Mouse (Mus musculus): ENCODE measurements at regions not wholly inside any gene's neighbourhood (a gene's known extent, or its start where the extent isn't known, plus 50 kb on each side); places are given as distances from the start of the nearest gene placed in this dataset.

DNA sequence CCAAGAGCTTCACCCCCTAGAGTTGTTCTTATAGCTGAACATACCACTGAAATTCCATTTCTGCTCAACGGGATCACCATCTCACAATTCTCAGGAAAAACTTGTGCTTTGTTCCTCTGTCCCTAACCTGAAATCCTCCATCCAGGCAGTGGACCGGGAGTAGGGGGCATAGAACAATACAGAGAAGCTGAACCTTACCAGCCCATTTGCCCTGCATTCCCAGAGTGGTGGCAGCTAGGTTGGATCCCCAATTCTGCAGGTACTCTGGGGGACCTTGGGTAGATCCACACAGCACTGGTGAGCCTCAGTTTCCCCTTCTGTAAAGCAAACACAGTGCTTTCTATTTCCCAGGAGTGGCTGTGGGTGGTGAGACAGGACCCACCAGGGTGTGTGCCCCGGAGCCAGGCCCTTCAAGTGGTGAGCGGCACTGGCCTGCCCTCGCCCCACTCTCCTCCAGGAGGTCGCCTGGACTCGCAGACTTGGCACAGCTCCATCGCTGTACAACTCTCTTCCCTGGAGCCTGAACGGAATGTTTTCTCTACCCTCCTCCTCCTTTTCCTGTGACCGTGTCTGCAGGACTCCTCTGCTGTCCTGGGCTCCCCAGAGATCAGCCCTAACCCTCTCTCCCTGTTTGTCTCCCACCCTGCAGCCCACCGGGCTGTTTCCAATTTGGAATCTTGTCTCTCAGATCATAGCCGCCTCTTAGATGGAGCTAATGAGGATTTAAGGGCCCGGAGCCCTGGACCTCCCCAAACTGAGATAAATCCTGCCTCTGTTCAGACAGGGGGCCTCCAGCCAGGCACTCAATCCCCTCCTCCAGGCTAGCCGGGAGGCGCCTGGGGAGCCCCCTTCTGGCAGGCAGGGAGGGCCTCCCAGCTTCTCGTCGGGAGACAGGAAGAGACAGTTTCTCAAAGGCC lies 52.3 kb upstream of the Cux1 start:
- DNase-seq (ENCODE audit: low read depth) = no peak

DNA sequence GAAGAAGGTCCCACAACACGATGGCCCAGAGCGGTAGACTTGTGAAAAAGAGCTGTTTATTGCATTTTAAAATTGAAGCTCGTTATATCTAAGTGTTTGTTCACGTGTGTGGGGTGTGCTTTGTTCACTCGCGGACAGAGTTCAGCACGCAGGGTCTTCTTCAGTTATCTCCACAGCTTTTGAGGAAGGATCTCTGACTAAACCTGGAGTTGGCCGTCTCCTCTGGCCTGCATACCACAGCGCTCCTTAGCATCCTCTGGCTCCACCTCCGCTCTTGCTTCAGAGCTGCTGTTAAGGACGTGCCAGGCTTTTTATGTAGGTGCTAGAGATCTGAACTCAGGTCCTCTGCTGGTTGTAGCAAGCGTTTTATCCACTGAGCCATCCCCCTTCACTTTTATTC lies 52.9 kb upstream of the Cux1 start:
- DNase-seq (ENCODE audit: low read depth) = no peak

DNA sequence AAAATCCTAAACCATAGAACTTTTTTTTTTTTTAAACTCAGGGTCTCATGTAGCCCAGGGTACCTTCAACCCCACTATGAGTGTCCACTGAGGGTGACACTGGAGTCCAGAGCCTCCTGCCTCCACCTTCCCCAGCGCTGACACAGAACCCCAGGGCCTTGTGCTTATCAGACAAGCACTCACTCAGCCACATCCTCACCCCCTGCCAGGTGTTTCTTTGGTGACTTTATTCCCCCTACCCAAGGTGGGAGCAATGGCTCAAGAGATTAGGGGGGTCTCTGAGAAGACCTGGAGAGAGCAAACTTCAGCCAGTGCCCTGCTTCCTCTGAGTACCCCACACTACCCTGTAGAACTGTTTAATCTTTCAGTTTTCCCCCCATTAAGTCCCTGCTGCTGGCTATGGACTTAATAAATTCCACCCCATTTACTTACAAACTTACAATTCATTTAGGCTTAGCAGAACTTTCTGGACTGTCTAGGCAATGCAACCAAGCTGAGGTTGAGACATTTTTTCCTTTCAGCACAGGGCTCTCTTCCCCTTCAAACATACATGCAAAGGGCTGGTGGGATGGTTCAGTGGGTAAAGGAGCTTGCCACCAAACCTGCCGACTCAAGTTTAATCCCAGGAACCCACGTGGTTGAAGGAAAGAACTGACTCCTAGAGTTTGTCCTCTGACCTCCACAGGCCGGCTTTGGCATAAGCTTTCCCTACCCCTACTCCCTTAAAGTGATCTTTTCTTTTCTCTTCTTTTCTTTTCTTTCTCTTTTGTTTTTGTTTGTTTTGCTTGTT lies 54.2 kb upstream of the Cux1 start:
- no peak for DNase-seq (ENCODE audit: low read depth)

DNA sequence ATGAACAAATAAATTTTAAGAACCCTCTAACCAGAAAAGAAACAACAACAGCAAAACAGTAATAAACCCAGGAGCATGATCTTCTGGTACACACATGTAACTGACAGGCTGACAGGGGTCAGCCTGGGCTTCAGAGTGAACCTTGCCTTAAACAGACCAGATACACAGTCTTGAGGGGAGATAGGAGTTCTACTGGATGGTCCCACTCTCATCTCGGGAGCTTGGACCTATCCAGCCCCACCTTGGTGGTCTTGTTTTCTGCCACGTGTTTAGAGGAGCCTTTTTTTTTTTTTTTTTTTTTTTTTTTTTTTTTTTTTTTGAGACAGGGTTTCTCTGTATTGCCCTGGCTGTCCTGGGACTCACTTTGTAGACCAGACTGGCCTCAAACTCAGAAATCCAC lies 54.9 kb upstream of the Cux1 start:
- no peak for DNase-seq (ENCODE audit: low read depth)

DNA sequence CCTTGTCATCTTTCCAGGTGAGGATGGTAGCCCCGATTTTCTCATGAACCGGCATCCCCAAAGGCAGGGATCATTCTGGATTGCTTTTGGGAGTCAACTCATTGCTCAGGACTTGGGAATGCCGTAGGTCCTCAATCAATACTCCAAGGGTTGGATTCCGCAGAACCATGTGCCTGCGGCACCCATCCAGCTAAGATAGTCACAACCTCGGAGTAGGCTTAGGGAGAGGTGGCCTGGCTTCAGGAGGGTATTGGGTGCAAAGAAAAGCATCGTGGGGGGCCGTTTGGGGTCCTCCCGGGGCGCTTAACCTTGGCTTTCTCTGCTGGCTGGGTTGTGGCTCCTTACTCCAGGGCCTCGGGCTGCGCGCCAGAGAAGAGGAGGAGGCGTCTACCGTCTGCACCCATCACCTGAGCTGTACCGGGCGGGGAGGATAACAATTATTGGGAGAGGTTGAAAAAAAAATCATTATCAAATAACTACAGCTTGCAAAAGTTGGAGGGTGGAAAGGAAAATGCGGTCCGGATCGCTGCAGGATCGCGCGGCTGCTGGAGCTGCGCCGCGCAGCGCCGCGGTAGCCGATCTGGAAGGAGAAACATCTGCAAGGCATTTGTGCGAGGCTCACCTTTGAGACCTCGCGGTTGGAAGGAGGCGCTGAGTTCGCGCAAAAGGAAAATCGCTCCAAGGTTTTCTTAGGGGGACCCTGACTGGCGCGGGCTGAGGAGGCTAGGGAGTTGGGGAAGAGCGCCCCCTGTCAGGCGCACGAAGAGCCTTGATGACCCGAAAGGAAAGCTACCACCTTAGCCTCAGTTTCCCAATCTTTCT lies 55.6 kb upstream of the Cux1 start:
- DNase-seq (ENCODE audit: low read depth) = peak; percentile 60

DNA sequence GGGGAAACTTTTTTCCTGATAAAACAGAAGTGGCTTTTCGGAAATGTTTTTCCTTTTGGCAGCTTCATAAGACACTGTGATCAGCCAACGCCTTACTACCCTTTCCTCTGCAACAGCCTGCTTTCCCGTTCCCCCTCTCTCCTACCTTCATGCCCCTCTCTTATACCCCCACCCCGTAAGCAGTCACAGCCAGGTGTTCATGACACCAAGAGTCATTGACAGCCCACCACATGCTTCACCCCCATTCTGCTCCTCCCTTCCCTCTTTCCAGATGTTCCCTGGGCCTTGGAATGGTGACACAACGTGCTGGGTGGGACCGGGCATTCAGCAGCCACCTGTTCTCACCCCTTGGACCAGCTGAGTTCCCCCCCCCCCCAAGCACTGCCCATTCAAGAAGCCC lies 56.5 kb upstream of the Cux1 start:
- no peak for DNase-seq (ENCODE audit: low read depth)

DNA sequence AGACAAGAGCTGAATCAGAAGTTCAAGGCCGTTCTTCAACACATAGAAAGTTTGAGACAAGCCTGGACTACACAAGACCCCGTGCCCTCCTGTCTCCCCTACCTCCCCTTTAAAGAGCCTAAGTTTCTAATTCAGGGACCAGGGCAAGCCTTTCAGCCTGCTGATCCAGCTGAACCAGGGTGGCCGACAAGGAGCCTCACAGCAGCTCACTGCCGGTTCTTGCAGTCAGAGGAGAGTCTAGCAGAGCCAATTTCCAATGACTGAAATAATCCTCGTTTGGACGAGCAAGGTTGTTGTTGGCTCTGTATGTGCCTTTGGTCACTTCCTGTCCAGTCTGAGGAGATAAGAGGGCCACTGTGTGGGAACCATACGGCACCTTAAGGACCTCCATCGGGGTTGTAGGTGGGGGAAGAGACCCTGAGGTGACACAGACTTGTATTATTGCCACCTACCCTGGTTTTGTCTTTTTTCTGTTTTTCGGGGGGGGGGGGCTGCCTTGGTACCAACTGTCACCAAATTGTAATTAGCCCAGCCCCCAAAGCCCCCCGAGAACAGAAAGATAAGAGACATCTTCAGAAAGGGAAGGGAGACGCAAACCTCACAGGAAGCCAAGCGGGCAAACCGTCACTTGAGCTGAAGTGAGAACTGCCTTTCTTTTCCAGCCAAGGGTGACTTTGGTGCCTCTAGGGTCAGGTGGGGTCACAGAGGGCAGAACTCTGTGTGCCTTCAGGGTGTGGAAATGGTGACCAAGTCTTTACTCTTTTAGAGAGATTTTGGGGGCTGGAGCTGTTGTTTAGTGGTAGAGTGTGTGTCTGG lies 58.1 kb upstream of the Cux1 start:
- peak; percentile 68 for DNase-seq (ENCODE audit: low read depth)

DNA sequence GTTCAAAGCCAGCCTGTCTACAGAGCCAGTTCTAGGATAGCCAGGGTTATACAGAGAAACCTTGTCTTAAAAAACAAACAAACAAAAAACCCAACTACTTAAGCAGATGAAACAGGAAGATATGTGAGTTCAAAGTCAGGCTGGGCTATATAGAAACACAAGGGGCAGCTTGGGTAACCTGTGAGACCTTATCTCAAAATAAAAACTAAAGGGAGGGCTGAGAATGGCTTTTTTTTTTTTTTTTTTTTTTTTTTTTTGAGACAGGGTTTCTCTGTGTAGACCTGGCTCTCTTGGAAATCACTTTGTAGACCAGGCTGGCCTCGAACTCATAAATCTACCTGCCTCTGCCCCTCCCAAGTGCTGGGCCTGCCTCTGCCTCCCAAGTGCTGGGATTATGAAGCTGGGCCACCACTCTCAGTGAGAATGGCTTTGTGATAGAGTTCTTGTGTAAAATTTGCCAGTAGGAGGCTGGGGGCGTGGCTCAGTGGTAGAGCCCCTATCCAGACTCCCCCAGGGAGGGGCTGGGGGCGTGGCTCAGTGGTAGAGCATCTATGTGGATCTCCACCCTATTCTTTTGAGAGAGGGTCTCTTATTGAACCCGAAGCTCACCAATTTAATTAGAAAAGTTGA lies 59.0 kb upstream of the Cux1 start:
- no peak for DNase-seq (ENCODE audit: low read depth)

DNA sequence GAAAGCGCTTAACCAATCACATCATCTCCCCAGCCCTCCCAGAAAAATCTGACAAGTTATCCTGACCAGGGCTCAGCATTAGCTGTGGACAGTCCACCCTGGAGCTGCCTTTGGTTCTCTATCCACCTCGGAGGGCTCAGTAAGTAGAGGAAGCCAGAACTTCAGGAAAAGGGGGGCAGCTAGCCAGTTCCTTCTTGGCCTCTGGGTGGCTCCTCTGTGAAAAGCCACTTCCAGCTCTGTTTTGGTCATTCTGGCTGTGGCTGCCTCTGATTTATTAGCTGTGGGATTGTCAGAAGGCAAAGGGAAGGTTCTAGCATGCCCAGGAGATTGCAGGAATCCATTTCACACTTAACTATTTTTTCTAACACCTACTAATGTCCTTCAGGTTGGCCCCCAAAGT lies 59.6 kb upstream of the Cux1 start:
- DNase-seq (ENCODE audit: low read depth) = no peak

DNA sequence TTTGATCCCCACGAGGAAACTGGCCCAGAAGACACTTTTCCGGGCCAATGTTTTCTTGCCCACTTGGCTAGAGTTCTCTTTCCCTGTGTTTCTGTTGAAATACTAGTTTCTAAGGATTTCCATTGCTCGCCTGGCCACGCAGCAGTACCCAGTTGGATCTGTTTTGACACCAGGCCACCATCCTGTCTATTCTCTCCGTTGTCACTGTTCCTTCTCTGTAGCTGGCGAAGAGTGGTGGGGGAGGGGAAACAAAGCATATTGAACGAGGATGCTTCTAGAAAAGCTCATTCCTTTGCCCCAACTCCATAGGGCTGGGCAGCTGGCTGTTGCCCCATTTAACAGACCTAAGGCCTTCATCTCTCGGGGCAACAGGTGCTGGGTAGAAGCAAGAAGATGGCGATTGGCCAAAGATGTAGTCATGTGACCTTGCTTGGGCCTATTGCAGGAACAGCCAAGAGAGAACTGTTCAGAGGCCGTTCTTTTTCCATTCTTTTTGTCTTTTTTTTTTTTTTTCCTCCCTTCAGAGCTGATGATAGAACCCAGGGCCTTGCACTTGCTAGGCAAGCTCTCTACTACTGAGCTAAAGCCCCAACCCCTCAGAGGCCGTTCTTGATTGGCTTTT lies 60.5 kb upstream of the Cux1 start:
- DNase-seq (ENCODE audit: low read depth) = no peak

DNA sequence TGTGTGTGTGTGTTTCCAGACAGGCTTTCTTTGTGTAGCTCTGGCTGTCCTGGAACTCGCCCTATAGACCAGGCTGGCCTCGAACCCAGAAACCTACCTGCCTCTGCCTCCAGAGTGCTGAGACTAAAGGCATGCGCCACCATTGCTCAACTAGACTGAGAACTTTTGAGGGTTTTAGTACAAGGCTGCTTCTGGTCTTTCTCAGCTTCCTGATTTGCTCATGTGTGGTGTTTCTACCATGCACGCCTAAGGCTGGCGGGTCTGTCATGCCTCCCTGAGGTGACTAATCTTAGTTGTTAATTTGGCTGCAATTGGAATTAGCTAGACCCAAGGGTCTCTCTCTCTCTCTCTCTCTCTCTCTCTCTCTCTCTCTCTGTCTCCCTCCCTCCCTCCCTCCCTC lies 61.2 kb upstream of the Cux1 start:
- DNase-seq (ENCODE audit: low read depth) = no peak

DNA sequence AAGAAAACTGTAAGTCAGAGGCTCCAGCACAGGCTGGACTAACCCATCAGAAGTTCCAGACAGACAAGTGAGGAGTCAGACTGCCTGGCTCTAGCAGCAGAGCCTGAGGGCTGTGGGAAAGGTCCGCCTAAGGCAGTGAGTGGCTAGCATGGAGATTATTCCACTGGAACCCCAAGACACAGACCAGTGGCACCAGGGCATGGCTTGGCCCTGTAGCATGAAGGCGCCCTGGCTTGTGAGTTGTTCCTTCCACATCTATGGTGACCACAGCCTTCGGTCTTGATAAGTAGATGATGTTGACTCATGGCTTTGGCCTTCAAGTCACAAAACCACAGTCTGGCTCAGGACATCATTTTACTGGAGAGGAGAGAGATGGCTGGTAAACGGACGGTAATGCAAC lies 60.7 kb upstream of the Myl10 start:
- peak; percentile 48 for DNase-seq (ENCODE audit: low read depth)

DNA sequence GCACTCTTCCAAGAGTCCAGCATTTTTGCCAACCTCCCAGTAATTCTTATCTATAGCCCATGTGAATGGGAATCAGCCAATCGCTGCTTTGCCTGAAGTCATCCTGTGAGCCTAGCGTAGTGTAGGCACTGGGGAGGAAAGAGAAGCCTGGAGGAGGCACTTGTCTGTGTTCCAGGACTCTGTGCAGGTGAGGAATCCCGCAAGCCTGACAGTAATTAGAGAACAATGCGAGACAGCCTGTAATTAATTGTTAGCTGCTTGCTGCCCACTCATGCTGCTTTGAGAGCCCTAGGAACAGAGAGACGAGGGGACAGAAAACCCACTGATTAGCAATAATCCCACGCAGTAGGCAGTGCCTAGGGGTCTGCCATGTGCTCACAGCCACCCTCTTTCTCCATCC lies 59.0 kb upstream of the Myl10 start:
- DNase-seq (ENCODE audit: low read depth) = no peak

DNA sequence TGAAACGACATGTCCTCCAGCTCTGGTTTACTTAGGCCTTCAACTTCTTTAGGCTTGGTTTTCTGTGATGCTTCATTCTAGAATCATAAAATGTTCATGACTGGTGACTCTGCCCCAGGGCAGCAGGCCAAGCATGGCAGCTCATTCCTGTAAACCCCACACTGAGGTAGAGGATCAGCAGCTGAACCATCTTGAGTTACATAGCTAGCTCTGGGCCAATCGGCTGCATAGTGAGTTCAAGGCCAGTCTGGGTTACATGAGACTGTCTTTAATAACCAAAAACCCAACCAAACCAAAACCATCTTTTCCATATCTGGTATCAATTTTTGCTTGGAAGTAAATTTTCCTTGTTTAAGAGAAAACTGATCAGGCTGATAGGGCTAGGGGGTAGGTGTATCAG lies 57.8 kb upstream of the Myl10 start:
- no peak for DNase-seq (ENCODE audit: low read depth)

DNA sequence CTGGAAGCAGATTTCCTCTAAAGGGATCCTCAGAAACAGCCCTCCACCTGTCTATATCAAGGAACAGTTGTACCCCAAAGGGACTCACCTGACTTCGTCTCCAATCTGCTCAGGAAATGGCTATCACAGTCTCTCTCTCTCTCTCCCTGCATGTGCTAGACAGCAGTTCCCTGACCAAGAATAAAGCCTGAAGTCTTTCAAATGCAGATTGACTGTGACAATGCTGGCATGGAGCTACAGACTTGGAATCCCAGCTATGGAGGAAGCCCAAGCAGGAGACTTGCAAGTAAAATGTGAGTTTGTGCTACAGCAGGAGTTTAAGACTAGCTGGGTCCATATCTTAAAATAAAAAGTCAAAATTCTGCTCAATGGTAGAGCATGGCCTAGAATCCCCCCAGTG lies 56.5 kb upstream of the Myl10 start:
- DNase-seq (ENCODE audit: low read depth) = no peak

DNA sequence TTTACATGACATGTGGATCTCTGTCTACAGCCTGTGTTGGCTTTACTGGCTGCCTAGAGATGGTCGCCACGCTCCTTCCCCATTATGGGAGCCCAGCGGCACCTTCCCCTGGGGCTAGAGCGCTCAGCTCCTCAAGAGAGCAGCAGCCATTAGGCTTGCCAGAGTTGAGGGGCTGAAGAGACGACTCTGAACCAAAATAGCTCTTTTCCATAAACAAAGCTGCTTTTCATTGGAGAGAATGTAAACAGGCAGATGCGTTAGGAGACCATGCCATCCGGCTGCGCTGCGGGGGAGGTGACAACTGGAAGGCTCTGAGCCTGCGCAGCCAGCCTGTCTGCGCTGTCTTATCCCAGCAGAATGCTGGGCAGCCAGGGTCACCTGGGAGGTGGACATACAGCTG lies 55.1 kb upstream of the Myl10 start:
- no peak for DNase-seq (ENCODE audit: low read depth)

DNA sequence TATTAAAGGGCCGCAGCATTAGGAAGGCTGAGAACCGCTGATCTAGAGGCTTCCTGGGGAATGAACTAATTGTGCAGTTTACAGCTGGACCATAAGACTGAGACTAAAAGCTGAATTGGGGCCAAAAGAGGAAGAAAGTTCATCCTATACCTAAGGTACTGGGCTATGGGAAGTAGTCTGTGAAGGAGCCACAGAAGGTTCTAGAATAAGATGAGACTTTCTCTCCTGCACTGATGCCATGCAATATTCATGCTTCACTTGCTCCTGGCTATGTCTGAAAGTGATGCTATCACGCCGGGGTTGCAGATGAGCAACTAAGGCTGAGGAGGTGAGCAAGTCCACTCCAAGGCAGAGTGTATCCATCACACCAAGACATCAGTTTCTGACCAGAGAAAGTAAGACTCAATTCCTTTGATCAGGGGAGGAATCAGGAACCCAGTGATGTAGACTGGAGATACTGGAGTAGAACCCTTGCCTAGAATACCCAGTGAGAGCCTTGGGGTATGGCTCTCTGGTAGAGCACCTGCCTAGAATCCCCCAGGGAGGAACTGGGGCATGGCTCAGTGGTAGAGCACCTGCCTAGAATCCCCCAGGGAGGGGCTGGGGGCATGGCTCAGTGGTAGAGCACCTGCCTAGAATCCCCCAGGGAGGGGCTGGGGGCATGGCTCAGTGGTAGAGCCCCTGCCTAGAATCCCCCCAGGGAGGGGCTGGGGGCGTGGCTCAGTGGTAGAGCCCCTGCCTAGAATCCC lies 51.9 kb upstream of the Myl10 start:
- no peak for DNase-seq (ENCODE audit: low read depth)

DNA sequence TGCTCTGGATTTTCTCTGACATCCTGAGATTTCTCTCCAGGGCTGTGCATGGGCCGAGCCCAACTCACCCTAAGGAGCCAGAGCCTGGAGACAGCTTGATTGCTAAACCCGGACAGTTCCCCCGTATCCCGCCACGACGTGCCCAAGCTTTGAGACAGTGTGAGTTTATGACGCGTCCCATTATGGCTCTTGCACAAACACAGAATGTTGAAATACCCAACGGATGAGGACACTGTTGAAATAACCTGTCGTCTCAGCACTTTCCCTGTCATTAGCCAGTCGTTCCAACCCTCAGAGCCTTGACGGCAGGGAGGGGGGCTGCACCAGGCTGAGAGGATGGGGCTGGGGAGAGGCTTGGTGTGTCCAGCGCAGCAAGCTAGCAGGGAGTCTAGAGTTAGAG lies 50.7 kb upstream of the Myl10 start:
- no peak for DNase-seq (ENCODE audit: low read depth)
